Mouse (Mus musculus) ES-E14 (cell line): ENCODE data around the gene Cd200r3.

Experiments used
- CHD2 ChIP-seq: IDR thresholded peaks from 2 replicates; pipeline ENCODE4 v1.6.1; 2014; ENCODE audit warnings: mild to moderate bottlenecking, low read depth, low read length, inconsistent platforms
- HCFC1 ChIP-seq: IDR thresholded peaks from 2 replicates; pipeline ENCODE4 v1.6.1; 2012; ENCODE audit warnings: low read length, inconsistent platforms, borderline replicate concordance; ENCODE audit not compliant: insufficient read depth
- MAFK ChIP-seq: IDR thresholded peaks from 2 replicates; pipeline ENCODE4 v1.6.1; 2014; ENCODE audit warnings: mild to moderate bottlenecking, low read depth, low read length, inconsistent platforms; ENCODE audit not compliant: insufficient read depth
- ZC3H11A ChIP-seq: IDR thresholded peaks from 2 replicates; pipeline ENCODE4 v1.6.1; 2012; ENCODE audit warnings: low read depth, mild to moderate bottlenecking, inconsistent platforms, low read length, borderline replicate concordance
- ZNF384 ChIP-seq: IDR thresholded peaks from 2 replicates; pipeline ENCODE4 v1.6.1; 2012; ENCODE audit warnings: low read depth, low read length, inconsistent platforms

- TF ChIP-seq HCFC1, result no peak
- no peak for TF ChIP-seq CHD2
- no peak for TF ChIP-seq ZC3H11A
- TF ChIP-seq ZNF384, result no peak
- TF ChIP-seq MAFK, result no peak
Observed at GRCm38 (mm10) chr16:44965428-44965827, 21.9 kb downstream of the Cd200r3 start.
